Mouse (Mus musculus): Measurements from ENCODE around the gene Fam229a.

Fam229a gene

GRCm38 (mm10) chr4:129495672-129496562 lies 4.9 kb downstream of the Fam229a start:
- DNase-seq (ENCODE audit: low read depth): no peak

DNA sequence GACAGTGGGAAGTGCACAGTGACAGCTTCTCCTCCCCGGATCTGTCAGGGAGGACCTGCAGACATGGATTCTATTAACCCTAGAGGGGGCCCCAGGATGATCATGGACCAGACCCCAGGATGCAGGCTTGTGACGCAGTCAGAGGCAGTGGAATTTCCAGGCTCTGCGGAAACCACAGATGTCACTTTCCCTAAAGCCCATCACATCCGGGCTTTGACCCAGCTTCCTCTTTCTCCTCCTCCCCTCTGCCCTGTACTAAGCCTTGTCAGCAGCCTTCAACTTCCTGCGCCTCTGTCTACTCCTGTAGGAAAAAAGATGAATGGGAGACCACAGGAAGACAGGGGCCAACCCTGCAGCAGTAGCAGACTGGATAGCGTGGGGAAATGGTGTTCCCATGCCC lies 5.6 kb downstream of the Fam229a start:
- DNase-seq (ENCODE audit: low read depth): no peak

DNA sequence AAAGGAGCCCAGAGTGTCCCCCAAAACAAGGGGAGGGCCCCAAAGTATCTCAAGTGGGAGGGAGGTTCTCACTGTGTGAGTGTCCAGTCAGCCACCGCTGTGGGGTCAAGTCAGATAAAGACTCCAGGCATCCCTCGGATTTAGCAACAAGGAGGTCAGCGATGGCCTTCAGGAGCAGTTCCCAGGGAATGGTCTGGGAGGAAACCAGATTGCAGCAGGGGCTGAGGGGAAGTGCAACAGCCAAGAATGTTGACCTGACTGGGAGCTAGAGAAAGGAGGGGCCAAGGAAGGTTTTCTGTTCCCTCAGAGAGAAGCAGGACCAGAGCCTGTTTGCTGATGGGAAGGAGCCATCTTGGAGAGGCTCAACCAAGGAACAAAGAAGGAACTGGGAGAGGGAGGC lies 8.0 kb downstream of the Fam229a start:
- no peak for DNase-seq (ENCODE audit: low read depth)

GRCm38 (mm10) chr4:129500017-129500416 lies 9.0 kb downstream of the Fam229a start:
- DNase-seq (ENCODE audit: low read depth): no peak

DNA sequence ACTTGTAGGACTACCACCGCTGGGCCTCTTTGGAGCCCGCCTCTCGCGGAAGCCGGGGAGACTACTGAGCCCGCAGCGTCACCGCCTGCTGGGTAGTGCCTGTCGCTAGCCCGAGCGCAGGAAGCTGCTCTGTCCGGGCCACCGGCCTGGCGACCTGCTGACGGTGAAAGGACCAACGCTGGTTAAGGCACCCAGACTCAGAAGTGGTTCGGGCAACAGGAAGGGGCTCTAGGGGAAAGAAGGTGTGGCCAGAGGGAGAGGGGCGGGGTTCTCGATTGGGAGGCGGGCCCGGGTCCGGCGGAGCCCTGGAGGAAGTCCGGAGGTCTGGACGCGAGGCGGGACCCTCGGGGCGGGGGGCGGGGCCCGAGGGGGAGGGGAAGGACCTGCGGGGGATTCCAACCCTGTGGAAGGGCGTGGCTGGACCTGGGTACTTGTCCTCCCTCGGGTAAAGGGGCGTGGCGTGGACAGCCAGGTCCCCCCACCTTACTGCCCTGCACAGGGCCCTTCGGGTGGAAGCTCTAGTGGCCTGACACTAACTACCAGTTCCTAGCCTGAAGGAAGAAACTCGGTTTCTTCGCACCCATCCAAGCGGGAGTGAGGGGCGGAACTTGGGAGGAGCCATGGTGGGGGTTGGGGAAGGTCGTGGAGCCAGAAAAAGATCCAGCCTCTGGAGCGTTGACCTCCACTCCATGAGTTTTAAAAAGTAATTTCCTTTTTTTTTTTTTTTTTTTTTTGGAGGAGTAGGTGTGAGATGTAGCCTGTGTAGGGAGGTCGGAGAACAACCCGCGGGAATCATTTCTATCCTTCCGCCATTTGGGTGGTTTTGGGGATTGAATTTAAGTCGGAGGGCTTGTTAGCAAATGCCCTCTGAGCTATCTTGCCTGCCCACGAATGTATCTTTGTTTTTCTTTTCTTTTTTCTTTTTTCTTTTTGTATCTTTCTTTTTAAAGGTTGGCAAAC lies 9.9 kb downstream of the Fam229a start:
- peak; percentile 48 for DNase-seq (ENCODE audit: low read depth)

DNA sequence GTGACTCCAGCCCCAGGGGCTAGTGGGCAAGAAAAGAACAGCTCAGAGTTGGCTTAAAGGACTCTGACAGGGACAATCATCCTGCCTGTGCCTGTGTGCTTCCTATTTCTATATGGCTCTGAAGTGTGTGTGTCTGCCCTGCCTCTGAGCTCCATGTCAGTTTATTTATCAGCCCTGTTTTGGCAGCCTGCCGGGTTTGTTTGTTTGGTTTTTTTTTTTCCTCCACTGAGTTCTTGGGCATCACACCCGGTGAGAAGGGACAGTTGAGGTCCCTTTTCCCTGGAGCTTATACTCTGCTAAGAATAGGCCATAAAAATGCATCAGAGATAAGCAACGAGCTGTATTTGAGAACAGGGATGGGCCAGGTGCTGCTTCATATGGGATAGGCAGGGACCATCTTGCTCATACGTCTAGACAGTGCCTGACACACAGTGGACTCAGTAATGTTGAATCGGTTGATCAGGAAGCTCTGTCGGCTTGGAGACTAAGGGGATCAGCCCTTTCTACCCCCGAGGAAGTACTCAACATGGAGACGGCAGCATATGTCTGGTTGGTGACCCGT lies 11.4 kb downstream of the Fam229a start:
- no peak for DNase-seq (ENCODE audit: low read depth)

DNA sequence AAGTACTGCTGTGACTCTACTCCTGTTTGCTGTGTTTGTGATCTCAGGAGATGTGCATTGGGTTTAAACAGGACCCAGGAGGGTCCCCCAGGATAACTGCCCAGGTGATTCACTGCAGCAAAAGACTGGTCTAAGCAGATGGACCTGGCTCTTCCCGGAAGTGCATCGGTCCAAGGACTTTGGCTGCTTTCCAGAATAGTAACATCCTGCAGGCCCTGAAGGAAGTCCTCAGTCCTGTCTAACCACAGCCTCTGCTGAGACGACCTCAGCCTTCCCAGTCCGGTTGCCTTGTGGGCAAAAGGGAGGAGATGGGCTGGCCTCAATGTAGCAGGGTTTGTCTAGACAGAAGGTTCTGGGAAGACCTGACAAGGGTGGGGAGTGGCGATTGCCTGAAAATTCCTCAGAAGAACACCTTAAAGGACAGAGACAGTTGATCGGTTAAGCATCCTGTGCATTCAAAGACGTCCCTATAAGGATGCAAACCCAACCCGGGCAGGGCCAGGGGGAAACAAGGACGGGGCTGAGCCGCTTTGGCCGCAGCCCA lies 12.0 kb downstream of the Fam229a start:
- no peak for DNase-seq (ENCODE audit: low read depth)

DNA sequence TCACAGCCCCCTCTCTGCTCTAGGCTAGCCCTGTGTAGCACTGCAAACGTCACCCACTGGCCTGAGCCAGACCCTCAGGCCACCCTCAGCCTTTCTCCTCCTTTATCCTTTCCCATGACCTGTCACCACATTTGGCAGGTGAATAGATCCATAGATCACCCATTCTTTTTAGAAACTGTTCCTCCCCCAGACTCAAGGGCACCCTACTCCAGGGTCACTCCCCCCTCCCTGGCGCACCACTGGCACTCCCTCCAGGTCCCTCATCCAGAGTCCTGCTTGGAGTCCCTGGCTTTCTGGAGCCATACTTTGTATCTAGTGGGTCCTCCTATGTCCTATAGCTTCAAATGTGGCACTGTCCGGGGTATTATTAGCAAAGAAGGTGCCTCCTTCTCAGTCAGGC lies 14.5 kb downstream of the Fam229a start:
- no peak for DNase-seq (ENCODE audit: low read depth)

- DNase-seq (ENCODE audit: low read depth): no peak
These were observed 16.6 kb downstream of the Fam229a start for GRCm38 (mm10) chr4:129507434-129508236.

- no peak for DNase-seq (ENCODE audit: low read depth)
These were observed 17.2 kb downstream of the Fam229a start for GRCm38 (mm10) chr4:129508237-129508515.

GRCm38 (mm10) chr4:129508834-129509600 lies 18.0 kb downstream of the Fam229a start:
- no peak for DNase-seq (ENCODE audit: low read depth)

DNA sequence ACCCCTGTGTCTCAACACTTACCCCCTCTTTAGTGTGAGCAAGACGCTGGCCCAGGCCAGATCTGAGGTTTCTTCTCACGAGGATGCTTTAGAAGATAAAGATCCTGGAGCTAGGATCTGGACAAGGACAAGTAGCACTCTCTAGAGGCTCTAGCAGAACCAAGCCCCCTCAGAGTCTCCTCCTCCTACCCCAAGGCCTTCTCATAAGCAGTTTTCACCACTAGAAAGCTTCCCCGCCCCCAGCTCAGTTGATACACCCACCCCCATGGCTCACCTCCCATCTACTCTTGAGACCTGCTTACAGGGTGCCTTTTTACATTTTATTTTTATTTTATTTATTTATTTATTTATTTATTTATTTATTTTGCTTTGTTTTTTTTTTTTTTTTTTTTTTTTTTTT lies 18.7 kb downstream of the Fam229a start:
- no peak for DNase-seq (ENCODE audit: low read depth)

DNA sequence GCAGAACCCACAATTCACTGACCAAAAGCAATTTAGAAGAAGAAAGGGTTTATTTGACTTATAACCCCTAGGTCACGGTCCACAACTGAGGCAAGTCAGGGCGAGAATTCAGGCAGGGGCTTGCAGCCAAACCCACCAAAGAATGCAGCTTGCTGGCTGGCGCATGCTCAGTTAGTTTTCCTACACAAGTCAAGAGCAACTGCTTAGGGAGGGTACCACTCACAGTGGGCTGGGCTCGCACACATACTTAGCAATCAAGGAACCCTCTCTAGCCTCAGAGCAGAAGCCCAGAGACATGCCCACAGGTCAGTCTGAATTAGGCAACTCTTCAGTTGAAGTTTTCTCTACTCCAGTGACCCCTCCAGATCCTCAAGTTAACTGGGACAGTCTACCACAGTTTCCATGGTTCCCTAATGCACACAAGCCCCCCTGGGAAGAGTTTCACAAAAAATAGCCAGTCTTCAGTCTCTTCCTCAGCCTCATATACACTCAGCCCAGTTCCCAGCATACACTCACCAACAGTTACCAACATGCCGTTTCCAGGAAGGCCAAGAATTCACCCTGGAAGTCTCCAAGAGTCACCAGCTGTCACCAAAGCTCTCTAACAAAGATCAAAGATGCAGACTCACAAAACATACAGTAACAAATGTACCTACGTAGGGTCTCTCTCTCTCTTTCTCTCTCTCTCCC lies 19.9 kb downstream of the Fam229a start:
- no peak for DNase-seq (ENCODE audit: low read depth)

DNA sequence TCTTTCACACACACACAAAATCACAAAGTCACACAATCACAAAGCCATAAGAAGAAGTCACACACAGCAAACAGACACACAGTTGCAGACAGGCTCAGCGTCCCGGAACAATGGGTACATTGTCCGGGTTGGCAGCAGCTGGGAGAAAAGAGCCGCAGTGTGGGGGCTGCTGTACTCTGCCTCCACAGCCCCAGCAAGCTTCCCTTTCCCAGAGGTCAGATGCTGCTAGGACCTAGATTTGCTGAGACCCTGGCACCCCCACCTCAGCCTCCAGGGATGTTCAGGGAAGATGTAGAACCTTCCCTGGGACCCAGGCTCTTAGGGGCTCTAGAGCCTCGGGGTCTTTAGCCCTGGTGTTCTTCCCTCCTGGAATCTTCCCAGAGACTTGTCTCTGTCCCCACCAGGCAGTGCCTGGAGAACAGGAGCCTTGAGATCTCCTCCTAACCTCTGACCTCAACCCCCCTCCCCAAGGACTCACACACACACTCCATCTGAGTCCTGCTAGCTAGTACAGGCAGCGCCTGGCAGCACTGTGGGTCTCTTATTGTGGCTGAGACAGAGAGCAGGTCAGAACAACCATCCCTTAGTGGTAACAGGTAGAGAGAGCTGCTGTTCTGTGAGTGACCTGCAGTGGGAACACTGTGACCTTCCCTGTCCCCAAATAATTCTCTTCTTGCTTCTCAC lies 20.6 kb downstream of the Fam229a start:
- DNase-seq (ENCODE audit: low read depth): no peak

DNA sequence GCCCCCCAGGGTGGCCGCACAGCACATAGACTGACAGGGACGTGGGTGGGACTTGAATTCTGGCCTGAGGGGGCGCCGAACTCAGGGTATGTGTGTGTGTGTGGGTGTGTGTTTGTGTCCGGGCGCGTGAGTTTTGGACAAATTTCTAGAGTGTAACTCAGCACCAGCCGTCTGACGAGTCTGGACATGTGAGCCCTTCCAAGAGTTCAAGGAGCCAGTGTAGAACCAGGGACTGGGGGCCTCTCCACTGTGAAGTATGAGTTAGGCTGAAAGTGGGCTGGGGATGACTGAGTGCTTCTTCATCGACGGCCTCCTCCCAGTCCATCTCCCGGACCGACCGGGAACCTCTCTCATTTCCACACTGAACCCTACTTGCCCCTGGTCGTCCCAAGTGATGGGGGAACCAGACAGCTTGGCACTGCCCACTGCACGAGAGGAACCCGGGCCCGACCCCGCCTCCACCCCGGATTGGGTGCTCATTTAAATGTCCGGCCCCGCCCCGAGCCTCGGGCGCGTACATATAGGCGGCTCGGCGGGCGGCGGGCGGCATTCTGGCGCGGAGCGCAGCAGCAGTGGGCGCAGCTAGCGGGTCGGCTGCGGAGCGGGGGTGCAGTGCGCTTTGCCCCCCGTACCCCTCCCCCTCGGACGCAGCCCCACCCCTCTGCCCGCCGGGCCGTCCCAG lies 22.2 kb downstream of the Fam229a start, which contains the start of gene Marcksl1:
TSS of gene Marcksl1 (plus strand) at position 496 of the 682 bp plus-strand sequence.
- DNase-seq (ENCODE audit: low read depth): peak; percentile 72

DNA sequence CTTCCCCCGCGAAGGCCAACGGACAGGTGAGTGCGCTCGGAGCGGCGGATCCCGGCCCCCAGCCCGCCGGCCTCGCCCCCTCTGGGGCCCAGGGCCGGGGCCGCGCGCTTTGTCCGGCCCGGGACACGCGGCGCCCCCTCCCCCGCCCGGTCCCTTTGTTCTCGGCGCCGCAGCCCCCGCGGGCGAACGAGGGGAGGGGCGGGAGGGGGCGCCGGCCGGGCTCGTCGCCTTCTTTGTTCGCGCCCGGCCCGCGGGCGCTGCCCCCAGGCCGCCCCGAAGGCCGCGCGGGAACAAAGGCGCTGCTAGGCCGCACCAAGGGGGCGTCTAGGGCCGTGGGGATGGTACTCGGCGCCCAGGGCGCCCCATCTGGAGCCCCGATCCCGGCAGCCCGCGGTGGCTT lies 22.9 kb downstream of the Fam229a start:
- no peak for DNase-seq (ENCODE audit: low read depth)

- peak; percentile 48 for DNase-seq (ENCODE audit: low read depth)
These were observed 23.4 kb downstream of the Fam229a start for GRCm38 (mm10) chr4:129514300-129514898.

GRCm38 (mm10) chr4:129516925-129517324 lies 25.9 kb downstream of the Fam229a start:
- DNase-seq (ENCODE audit: low read depth): no peak

All from c-Kit-positive CD71-positive TER-119-negative erythroid progenitor cells, embryonic 14.5 days (primary cell).